Mouse (Mus musculus): Measurements from ENCODE around the gene Krtap3-1. TPM values are rescaled to one million over a fixed set of nuclear protein-coding genes. Genes with fewer than 3 reads are reported as not detected.
"Not testable (repeated sequence)": the region's sequence is repeated elsewhere in the genome, so short reads cannot be mapped to it uniquely, and the experiment has no call there.

The Krtap3-1 gene
- not detected for total RNA-seq (2022)

DNA sequence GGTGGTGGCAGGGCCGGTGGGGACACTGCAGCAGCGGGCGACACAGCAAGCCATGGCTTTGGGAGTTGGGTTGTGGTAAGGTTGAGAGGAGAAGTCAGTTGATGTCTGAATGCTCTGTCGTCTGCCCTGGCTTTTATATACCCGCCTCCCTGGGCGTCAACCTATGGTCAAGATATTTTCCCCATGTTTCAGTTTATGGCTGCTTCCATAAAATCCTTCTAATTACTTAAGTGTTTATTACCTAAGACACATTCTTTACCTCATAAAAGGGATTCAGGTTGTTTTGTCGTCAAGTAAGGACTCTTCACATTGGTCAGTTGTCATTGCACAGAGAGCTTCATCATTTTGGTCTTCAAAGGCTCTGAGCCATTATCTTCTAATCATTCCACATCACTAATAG lies at the start of gene Krtap3-1:
Gene Krtap3-1 (minus strand): TSS at position 101 of the 400 bp plus-strand sequence.
- no peak for DNase-seq

DNA sequence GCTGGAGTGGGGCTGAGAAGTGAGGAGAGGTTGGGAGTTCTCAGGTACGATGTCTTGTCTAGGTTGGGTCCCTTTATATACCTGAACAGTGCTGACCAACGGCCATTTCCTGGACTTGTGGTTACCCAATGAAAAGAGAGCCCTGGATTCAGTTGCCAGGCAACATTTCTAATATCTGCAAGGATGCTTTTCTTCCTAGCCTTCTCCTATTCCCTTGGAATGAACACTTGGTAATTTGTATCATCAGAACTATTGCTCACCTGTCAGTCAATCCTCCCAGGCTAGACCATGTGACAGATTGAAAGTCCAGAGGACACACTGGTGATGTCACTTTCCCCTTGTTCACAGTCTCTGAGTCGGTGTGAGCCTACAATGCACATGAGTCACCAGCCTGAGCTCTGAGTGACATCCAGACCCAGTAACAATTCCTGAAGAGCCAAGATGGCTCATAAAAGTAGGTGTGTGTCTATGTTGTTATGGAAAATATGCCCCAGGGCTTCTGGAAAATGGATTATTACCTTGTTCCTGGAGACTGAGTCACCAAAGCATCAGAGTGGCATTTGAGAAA lies 48.5 kb upstream of the Krtap3-1 start, which contains the start of gene Krtap2-4:
Gene Krtap2-4 (minus strand): TSS at position 51 of the 568 bp plus-strand sequence.
- no peak for DNase-seq

DNA sequence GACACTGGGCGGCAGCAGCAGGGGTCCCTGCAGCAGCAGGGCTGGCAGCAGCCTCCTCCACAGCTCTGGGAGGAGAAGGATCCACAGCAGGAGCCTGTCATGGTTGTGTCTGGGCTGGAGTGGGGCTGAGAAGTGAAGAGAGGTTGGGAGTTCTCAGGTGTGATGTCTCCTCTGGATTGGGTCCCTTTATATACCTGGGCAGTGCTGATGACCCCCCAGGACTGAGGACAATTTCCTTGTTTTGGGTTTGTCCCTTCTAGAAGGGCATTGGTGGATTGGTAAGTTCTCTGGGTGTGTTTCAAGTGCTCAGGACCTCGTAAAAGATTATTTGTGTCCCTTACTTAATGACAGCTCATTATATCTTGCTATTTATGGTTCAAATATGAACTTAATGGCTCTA lies 43.7 kb upstream of the Krtap3-1 start, which contains the start of gene Gm11937:
Gene Gm11937 (minus strand): TSS at position 101 of the 400 bp plus-strand sequence.
- DNase-seq, result not testable (repeated sequence)

DNA sequence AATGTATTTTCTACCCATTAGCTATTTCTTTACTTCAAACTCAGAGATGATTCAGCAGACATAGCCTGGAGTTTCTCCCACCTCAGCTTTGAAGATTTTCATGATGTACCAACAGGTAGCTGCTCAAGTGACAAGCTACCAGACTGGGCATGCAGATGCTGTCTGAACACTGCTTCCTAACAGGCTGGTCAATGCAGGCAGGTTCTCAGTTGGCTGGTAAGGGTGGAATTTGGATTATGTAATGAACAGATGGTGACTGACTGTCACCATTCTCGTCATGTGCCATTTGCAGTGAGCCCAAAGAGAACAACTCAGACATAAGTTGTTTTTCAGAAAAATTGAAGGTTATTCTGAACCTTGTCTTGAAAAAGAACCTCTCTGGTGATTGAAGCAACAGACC lies 42.7 kb upstream of the Krtap3-1 start:
- no peak for DNase-seq

DNA sequence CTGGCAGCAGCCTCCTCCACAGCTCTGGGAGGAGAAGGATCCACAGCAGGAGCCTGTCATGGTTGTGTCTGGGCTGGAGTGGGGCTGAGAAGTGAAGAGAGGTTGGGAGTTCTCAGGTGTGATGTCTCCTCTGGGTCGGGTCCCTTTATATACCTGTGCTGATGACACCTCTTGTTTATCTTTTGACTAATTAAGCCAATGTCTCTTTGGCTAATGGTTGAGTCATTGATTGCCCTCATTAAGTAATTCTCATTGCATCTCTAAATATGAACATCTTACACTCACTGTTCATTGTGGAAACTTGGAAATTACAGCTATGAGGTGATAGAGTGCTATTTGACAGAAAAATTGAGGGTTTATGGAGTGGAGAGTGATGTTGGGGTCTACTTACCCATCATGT lies 36.8 kb upstream of the Krtap3-1 start, which contains the start of gene Gm11938:
Gene Gm11938 (minus strand): TSS at position 101 of the 400 bp plus-strand sequence.
- DNase-seq, result not testable (repeated sequence)

DNA sequence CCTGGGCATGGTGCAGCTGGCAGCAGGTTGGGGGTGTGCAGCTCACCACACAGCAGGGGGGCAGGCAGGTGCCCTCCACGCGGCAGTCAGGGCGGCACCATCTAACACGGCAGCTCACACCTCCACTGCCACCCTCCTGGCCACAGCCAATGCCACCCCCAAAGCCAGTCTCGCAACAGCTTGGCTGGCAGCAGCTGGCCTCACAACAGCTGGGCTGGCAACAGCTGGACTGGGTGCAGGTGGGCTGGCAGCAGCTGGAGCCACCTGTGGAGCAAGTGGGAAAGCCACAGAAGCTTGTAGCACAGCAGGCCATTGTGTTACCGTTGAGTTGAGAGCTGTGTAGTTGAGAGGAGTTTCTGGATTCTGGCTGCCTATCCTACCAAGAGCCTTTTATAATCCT lies 31.3 kb upstream of the Krtap3-1 start, which contains the start of gene Krtap9-3:
Gene Krtap9-3 (minus strand): TSS at position 364 of the 400 bp plus-strand sequence.
- DNase-seq, result not testable (repeated sequence)

DNA sequence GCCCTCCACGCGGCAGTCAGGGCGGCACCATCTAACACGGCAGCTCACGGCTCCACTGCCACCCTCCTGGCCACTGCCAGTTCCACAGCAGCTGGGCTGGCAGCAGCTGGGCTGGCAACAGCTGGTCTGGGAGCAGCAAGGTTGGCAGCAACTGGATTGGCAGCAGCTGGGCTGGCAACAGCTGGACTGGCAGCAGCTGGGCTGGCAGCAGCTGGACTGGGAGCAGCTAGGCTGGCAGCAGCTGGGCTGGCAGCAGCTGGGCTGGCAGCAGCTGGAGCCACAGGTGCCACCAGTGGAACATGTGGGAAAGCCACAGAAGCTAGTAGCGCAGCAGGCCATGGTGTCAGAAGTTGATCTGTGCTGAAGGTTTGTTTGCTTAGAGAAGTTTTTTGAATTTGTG lies 24.6 kb upstream of the Krtap3-1 start, which contains the start of gene Krtap1-3:
Gene Krtap1-3 (minus strand): TSS at position 359 of the 400 bp plus-strand sequence.
- DNase-seq, result no peak

DNA sequence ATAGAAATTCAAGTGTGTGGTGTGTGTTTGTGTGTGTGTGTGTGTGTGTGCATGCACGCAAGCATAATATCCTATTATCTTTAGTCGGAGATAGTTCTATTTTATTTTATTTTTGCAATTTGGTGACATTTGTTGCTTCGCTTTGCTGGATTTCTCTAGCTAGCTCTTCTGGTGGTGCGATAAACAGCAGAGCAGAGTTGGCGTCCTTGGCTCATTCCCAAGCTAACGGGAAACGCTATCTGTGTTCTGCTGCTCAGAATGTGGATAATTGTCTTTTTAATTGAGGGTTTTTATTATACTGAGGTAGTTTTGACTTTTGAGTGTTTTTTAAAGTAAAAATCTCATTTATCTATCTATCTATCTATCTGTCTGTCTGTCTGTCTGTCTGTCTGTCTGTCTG lies 18.7 kb upstream of the Krtap3-1 start:
- no peak for DNase-seq

DNA sequence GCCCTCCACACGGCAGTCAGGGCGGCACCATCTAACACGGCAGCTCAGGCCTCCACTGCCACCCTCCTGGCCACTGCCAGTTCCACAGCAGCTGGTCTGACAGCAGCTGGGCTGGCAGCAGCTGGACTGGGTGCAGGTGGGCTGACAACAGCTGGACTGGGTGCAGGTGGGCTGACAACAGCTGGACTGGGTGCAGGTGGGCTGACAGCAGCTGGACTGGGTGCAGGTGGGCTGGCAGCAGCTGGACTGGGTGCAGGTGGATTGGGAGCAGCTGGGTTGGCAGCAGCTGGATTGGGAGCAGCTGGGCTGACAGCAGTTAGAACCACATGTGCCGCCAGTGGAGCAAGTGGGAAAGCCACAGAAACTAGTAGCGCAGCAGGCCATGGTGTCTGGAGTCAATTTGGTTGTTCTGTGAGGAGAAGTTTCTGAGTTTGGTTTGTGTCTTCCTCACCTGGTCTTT lies 16.8 kb upstream of the Krtap3-1 start, which contains the start of gene Krtap1-4:
Gene Krtap1-4 (minus strand): TSS at position 410 of the 460 bp plus-strand sequence.
- DNase-seq, result no peak

DNA sequence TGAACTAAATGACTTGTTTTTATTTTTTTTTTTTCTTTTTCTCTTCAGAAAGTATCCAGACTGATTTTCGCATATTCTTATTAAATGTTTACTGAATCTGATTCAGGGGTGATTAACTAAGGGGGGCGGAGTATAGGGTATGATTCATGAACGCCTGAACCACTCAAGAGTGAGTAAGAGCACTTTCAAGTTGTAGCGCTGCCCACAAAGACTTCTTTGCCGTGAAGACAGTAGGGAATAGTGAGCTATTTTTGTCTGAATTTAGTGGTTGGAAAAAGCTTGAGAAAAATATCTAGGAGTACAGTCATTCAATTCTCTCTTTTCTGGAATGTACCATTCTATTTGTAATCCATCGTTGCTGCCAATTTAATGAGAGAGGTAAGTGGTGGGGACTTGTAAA lies 15.1 kb upstream of the Krtap3-1 start:
- DNase-seq, result no peak

DNA sequence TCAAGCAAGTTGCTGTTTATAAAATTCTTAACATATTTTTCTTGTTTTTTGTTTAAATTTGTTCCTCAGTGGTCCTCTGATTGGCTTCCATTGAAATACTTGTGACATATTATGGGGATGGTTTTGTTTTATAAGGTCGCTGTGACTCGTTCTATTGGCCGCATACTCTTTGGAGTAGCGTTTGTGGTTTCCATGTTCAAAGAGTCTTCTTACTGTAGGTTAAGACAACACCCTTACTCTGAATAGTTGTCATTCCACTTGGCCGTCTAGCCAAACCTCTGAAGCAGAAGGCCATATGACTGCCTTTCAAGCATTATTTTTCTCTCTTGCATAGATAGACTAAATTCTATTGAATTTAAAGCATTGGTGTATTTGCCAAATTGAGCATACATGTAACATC lies 14.6 kb upstream of the Krtap3-1 start:
- no peak for DNase-seq

DNA sequence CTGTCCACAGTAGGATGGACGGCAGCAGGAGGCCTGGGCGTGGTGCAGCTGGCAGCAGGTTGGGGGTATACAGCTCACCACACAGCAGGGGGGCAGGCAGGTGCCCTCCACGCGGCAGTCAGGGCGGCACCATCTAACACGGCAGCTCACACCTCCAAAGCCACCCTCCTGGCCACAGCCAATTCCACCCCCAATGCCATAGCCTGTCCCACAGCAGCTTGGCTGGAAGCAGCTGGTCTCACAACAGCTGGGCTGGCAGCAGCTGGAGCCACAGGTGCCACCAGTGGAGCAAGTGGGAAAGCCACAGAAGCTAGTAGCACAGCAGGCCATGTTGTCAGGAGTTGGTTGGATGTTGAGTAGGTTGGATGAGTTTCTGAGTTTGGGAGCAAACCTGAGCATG lies 14.2 kb upstream of the Krtap3-1 start, which contains the start of gene Krtap1-5:
Gene Krtap1-5 (minus strand): TSS at position 381 of the 400 bp plus-strand sequence.
- no peak for DNase-seq

DNA sequence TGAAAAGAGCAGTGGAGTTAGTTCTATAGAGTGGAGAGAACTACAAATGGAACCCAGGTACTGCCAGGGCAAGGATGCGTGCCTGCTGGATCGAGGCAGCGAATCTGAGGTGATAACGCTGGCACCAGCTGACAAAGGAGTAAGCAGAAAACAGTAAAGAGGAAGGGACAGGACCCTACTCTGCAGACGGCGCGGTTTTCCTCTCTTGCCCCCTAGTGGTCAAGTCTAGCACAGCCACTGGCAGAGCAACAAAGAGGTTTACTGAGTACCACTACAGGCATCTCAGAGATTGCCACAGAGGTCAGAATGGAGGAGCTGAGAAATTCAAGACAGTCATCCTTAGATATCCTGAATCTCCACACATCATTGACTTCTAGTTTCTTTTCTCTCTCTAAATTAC lies 7.7 kb upstream of the Krtap3-1 start:
- peak; percentile 22 for DNase-seq

DNA sequence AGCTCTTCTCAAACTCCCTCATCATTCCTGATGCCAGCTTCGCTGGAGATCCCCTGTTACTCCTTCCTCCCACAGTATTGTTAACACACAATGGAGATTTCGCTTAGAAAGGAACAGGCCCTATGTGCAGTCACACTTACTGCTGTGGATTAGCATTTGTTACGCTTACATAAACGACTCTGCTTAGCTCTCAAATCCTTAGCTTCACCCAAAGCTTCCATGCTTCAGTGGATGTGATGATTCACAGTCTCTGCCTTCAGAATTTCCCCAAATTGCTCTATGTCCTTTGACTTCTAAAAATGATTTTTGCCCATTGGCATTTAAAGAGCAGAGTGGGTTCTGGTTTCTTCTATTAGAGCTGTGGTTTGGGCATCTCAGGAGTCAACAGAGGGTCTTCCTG lies 6.7 kb upstream of the Krtap3-1 start:
- no peak for DNase-seq

DNA sequence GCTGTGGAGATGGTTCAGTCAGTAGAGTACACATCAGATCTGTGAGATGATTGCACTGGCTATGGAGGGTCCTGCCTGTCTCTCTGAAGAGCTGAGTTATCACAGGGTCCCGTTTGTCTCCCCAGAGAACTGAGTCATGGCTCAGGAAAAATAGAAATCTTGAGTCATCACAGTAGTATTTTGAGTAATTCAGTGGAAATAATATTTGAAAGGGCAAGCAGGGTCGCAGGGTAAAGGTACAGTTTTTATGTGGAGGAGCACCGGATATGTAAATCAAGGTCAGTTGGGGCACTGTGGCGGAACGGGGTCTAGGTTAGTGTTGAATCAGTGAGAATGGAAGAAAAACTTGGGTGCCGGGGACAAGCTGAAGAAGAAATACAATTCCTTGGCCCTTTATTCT lies 3.9 kb downstream of the Krtap3-1 start:
- DNase-seq, result no peak

DNA sequence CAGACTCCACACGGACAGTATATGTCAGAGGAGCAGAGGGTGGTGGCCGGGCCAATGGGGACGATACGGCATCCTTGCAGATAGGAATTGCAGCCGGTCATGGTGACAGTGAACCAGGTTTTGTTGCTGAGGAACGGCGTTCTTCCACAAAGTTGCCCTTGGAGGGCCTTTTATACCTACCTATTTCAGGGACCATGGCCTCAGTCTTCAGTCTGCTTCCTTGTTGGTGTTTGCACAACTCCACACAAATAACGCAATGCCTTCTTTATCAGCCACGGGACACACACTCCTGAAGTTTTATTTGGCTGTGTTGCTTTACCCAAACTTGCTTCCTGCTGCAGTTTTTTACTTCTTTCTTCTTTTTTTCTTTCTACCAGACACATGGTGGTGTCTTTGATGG lies 7.1 kb downstream of the Krtap3-1 start, which contains the start of gene Gm11939:
Gene Gm11939 (minus strand): TSS at position 101 of the 400 bp plus-strand sequence.
- DNase-seq, result no peak

DNA sequence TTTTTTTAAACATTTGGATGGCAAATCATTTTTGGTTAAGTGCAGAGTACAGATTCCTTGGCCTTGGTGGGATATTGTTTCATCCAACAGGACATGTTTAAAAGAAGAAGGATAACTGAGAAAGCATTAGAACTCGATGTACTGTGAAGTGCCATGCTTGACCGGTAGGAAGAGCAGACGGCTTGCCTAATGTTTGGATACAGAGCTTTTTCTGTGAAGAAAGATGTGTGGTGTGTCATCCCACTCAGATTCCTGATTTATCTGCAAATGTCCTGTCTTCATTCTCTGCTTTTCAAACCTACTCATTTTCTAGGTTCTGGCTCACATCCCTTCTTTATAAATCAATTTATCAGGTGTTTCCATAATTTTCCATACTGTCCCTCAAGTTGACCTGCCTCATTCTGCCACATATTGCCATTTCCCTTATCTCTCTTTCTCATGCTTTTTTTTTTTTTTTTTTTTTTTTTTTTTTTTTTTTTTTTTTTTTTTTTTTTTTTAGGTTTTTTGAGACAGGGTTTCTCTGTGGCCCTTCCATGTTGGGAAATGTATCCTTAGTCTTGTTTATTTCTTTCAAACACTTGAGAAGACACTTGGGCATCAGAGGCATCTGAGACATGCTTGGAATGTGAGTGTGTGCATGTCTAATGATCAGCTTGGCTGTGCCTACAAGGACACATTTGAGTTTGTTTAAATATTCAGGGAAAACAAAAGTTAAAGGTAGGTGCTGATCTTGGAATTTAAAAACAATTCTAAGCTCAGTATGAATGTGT lies 8.3 kb downstream of the Krtap3-1 start:
- DNase-seq, result no peak

DNA sequence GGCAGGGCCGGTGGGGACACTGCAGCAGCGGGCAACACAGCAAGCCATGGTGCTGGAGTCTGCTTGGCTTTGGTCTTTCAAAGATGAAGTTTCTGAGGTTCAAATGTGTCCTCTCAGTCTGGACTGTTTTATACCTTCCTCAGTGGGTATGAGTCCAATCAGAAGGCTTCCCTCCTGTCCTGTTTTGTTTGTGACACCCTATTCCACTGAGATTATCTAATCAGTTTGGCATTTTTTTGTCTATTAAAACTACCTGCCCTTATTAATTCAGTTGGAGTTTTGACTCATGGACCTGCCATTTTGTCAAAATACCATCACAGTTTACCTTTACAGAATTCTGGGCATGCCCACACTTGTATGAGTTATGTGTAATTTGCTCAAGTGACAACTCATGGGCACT lies 9.7 kb downstream of the Krtap3-1 start, which contains the start of gene Krtap3-2:
Gene Krtap3-2 (minus strand): TSS at position 101 of the 400 bp plus-strand sequence.
- DNase-seq, result no peak

DNA sequence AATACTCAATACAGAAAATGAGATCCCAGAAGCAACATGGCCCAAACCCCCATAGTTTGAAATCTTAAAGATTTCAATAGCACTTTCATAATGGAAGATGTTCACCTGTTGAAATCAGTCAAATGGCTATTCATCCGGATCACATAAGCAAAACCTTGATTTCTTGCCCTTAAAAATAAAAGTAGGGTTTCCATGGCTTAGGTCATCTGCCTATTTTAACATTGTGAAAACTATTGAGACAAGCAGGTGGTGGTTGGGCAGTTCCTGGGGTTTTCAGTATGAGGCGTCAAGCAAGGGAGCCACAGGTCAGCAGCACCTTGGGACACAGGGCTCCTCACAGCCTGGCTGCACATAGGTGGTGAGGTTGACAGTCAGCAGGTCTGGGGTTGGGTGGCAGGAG lies 10.2 kb downstream of the Krtap3-1 start:
- DNase-seq, result no peak

DNA sequence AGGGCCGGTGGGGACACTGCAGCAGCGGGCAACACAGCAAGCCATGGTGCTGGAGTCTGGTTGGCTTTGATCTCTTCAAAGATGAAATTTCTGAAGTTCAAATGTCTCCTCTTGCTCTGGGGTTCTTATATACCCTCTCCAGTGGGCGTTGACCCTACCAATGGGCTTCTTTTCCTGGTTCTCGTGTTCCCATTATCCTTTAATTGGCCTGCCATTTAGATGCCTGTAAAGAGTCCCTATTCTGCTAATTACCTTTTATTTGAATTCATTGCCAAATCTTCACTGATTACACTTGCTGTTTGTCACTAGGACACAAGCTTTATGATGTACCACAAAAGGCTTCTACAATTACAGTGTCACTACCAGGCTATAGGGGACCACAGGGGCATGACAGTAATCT lies 15.7 kb downstream of the Krtap3-1 start, which contains the start of gene Krtap3-3:
Gene Krtap3-3 (minus strand): TSS at position 101 of the 400 bp plus-strand sequence.
- no peak for DNase-seq

DNA sequence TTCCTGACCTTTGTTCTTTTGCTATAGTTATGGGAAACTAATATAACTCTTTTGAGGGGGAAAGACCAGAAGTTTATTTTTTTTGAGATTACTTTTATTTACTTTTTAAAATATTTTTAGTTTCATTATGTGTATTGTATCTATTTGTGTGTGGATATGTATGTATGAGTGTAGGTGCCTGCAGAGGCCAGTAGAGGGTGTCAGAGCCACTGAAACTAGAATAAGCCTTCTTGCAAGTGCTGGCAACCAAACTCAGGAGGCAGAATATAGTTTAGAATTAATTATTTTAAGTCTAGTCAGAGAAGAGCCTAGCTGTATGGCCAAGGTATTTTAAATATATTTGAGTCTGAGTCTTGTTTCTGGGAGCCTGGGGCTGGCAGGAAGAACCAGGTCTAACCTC lies 18.5 kb downstream of the Krtap3-1 start:
- DNase-seq, result no peak

DNA sequence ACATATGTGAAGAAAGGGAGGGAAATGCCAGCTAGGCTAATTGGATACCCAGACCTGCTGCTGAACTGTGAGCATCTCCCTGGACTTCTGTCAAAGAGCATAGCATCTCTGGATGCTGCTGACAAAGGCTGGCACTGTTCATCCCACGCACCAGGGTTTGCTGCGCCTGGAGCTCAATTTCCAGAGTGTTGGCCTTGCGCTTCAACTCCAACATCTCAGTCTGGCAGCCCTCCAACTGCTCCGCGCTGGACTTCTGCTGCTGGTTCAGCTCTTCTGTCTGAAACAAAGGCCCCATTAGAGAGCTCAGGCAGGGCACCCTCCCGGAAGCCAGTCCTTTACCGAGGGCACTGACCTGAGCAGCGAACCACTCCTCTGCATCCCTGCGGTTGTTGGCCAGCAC lies 26.7 kb downstream of the Krtap3-1 start:
- DNase-seq, result peak; percentile 2

DNA sequence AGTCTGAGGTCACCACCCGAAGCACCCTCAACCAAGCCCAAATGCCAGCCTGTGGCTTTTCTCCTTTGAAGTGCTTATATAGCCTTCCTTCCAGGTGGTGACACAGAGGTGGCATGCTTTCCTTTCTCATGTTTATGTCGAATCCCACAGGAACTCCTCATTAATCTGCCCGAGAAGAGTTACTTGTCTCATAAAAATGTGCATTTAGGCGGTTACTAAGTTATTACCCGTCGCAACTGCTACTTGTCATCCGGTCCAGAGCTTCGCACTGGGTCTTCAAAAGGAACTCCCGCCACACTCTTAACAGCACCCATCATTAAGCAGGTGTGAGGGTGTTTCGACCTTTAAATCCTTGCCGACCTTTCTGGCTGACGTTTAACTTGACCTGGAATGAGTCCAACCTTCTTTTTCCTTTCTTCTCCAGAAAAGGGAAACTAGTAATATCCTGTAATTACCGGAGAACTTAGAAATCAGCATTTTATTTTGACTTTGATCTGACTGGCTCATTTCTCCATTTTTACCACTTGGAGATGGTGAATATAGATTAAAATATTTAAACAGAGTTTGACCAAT lies 45.1 kb downstream of the Krtap3-1 start, which contains the start of gene Krt39:
Gene Krt39 (minus strand): TSS at position 51 of the 573 bp plus-strand sequence.
- no peak for DNase-seq
